Mouse (Mus musculus): ENCODE measurements at regions not wholly inside any gene's neighbourhood (a gene's known extent, or its start where the extent isn't known, plus 50 kb on each side); places are given as distances from the start of the nearest gene placed in this dataset.
A peak's percentile ranks its signal among the peaks of the same experiment; 100 is the strongest.

GRCm38 (mm10) chr12:77064048-77064447 lies 102.0 kb upstream of the Max start:
- 65% methylated on average over 4 of the region's 4 CpGs for WGBS
- H3K4me1 ChIP-seq: no peaks in the 10 kb centered on the region

DNA sequence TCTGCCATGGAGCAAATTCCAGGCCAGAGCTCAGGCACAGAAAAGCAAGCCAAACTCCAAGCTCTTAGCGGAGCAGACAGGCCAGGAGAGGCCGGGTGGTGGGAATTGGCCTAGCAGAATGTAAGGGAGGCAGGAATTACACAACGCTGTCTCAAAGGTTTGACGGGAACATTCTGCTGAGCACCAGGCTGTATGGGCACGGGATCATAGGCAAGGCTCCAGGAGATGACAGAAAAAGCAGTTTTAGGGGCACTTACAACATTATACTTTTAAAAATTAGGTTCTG lies 99.5 kb upstream of the Max start:
- no peaks in the 10 kb centered on the region for H3K4me1 ChIP-seq
- no peaks in the 10 kb centered on the region for H3K9me3 ChIP-seq (replicated peaks)
- no peak overlapping the region for H3K27ac ChIP-seq (replicated peaks)
- H3K9ac ChIP-seq (replicated peaks): no peak overlapping the region
- H3K4me3 ChIP-seq (replicated peaks): no peak overlapping the region
- no peak for ATAC-seq (ENCODE audit: low FRiP score)
- no peaks in the 10 kb centered on the region for H3K36me3 ChIP-seq
- WGBS: 92% methylated on average over 5 of the region's 5 CpGs
- H3K27me3 ChIP-seq (replicated peaks): no peaks in the 10 kb centered on the region
- H3K4me2 ChIP-seq: no peak overlapping the region

More at GRCm38 (mm10) chr12:77064048-77064447, 102.0 kb upstream of the Max start:
- no peak overlapping the region for H3K4me2 ChIP-seq
- H3K27me3 ChIP-seq (replicated peaks): no peaks in the 10 kb centered on the region
- ATAC-seq (ENCODE audit: low FRiP score): no peak
- no peaks in the 10 kb centered on the region for H3K36me3 ChIP-seq
- no peaks in the 10 kb centered on the region for H3K9me3 ChIP-seq (replicated peaks)
- no peak overlapping the region for H3K27ac ChIP-seq (replicated peaks)
- H3K9ac ChIP-seq (replicated peaks): no peak overlapping the region
- no peak overlapping the region for H3K4me3 ChIP-seq (replicated peaks)

GRCm38 (mm10) chr12:77060766-77061561 lies 99.0 kb upstream of the Max start:
- Histone ChIP-seq H3K27ac (replicated peaks) (no peak overlapping the region), H3K9me3 (replicated peaks) (no peaks in the 10 kb centered on the region), H3K27me3 (replicated peaks) (no peaks in the 10 kb centered on the region), H3K4me3 (replicated peaks) (no peak overlapping the region), H3K36me3 (no peaks in the 10 kb centered on the region), H3K4me2 (no peak overlapping the region), H3K4me1 (no peaks in the 10 kb centered on the region), H3K9ac (replicated peaks) (no peak overlapping the region)
- no peak for ATAC-seq (ENCODE audit: low FRiP score)
- 83% methylated on average over 9 of the region's 9 CpGs for WGBS

DNA sequence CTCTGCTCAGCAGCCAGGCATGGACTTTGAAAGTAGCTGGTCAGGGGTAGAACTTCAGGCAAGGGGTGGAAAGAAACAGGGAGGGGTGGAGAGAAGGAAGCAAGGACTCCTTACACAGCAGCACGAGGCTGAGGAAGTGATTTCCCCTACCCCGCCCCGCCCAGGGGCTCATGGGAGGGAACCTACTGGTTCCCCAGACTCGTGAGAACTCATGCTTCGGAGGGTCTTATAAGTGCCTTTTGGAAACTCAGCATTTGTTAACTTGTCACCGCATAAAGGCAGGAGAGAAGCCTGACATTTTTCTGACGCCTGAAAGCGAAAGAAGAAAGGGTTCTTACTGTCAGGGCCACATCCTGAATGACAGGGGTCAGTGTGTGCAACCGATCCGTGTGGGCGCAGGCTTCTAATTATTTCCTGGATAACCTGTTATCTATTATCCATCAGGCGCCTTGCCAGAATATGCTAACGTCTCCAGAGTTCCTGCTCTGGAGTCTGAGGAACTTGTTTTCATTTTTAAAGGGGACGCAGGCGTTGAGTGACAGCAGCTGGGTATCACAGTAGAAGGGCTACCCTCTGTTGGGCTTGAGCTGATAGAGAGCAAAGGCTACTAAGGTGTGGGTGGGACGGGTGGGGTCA lies 98.2 kb upstream of the Max start:
- 57% methylated on average over 16 of the region's 16 CpGs for WGBS
- Histone ChIP-seq H3K9ac (replicated peaks) (no peak overlapping the region), H3K27me3 (replicated peaks) (no peaks in the 10 kb centered on the region), H3K4me2 (peak overlapping the region; percentile 2; the same call in 1 of the 2 replicates), H3K4me1 (no peaks in the 10 kb centered on the region), H3K9me3 (replicated peaks) (no peaks in the 10 kb centered on the region), H3K36me3 (no peaks in the 10 kb centered on the region), H3K27ac (replicated peaks) (no peak overlapping the region), H3K4me3 (replicated peaks) (no peak overlapping the region)
- ATAC-seq (ENCODE audit: low FRiP score): no peak

DNA sequence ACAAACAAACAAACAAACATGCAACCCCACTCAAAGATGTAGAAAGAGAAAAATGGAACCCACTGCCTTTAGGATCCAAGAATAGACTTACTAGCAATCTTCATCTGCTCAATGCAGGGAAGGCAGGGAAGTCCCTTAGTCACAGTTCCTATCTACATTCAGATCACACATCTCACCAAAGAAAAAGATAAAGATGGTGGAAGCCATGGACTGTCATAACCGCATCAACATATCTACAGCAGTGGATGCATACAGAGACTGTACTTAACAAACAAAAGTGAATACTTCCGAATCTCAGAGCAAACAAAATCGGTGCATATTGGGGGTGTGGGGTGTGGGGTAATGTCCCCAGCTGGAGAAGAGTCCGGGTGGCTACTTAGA lies 97.7 kb upstream of the Max start:
- ATAC-seq (ENCODE audit: low FRiP score): no peak
- WGBS: 93% methylated on average over 4 of the region's 4 CpGs
- H3K4me1 ChIP-seq: no peaks in the 10 kb centered on the region
- no peak overlapping the region for H3K9ac ChIP-seq (replicated peaks)
- H3K36me3 ChIP-seq: no peaks in the 10 kb centered on the region
- no peak overlapping the region for H3K4me2 ChIP-seq
- H3K9me3 ChIP-seq (replicated peaks): no peaks in the 10 kb centered on the region
- no peaks in the 10 kb centered on the region for H3K27me3 ChIP-seq (replicated peaks)
- no peak overlapping the region for H3K4me3 ChIP-seq (replicated peaks)
- H3K27ac ChIP-seq (replicated peaks): no peak overlapping the region

DNA sequence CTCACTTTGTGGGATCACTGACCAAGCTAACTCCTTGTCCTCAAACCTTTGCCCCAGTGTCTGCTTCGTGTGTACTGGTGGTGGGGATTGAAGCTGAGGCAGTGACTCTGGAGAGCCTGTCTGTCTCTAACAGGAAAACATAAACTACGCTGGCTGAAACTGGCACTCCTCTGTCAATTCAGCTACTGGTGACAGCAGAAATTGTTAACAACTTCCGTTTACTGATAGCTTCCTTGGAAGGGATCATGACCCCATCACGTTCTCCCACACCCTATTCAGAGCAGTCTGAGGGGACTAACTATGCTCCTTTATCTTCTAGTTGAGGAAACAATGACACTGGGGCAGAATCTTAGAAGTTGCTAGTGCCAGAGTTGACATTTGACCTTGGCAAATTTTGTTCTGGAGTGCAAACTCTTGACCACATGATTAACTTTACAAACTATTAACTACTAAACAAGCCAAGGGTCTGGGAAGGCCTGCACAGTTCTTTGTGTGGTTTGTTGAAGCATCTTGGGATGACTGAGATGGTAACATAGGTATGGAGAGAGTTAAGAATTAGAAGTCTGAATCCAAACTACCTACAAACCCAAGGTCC lies 96.7 kb upstream of the Max start:
- no peak for ATAC-seq (ENCODE audit: low FRiP score)
- H3K4me3 ChIP-seq (replicated peaks): no peak overlapping the region
- H3K4me1 ChIP-seq: no peaks in the 10 kb centered on the region
- H3K27ac ChIP-seq (replicated peaks): no peak overlapping the region
- no peaks in the 10 kb centered on the region for H3K36me3 ChIP-seq
- 55% methylated on average over 4 of the region's 4 CpGs for WGBS
- no peak overlapping the region for H3K4me2 ChIP-seq
- no peaks in the 10 kb centered on the region for H3K9me3 ChIP-seq (replicated peaks)
- no peak overlapping the region for H3K9ac ChIP-seq (replicated peaks)
- H3K27me3 ChIP-seq (replicated peaks): no peaks in the 10 kb centered on the region

- no peaks in the 10 kb centered on the region for H3K36me3 ChIP-seq
- WGBS: 76% methylated on average over 5 of the region's 5 CpGs
- no peak for ATAC-seq (ENCODE audit: low FRiP score)
Observed at GRCm38 (mm10) chr12:77056748-77057370, 94.9 kb upstream of the Max start.

DNA sequence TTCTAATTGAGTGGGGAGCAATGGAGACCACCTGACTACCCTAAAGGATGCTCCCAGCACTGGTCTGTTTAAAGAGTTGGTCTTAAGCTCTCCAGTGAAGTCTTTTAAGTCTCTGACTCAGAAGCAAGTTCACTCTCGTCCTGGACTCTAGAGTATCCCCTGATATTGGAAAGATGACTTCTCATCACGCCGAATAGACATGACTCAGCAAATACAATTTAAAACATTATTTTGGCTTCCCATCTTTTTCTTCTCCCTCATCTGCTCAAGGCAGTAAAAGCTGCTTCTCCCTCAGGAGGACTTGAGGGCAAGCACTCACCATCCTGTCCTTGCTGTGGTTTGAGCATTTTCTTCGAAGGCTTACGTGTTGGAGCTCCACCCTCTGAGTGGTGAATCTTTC lies 92.7 kb upstream of the Max start:
- 90% methylated on average over 5 of the region's 5 CpGs for WGBS
- Histone ChIP-seq H3K9me3 (replicated peaks) (no peaks in the 10 kb centered on the region), H3K4me2 (no peak overlapping the region), H3K27me3 (replicated peaks) (no peaks in the 10 kb centered on the region), H3K4me3 (replicated peaks) (no peak overlapping the region), H3K9ac (replicated peaks) (no peak overlapping the region), H3K4me1 (no peaks in the 10 kb centered on the region), H3K27ac (replicated peaks) (no peak overlapping the region), H3K36me3 (no peaks in the 10 kb centered on the region)
- ATAC-seq (ENCODE audit: low FRiP score): no peak

More at GRCm38 (mm10) chr12:77056748-77057370, 94.9 kb upstream of the Max start:
- Histone ChIP-seq H3K27ac (replicated peaks) (no peak overlapping the region), H3K4me1 (no peaks in the 10 kb centered on the region), H3K27me3 (replicated peaks) (no peaks in the 10 kb centered on the region), H3K9ac (replicated peaks) (no peak overlapping the region), H3K4me3 (replicated peaks) (no peak overlapping the region), H3K4me2 (no peak overlapping the region), H3K9me3 (replicated peaks) (no peaks in the 10 kb centered on the region)

DNA sequence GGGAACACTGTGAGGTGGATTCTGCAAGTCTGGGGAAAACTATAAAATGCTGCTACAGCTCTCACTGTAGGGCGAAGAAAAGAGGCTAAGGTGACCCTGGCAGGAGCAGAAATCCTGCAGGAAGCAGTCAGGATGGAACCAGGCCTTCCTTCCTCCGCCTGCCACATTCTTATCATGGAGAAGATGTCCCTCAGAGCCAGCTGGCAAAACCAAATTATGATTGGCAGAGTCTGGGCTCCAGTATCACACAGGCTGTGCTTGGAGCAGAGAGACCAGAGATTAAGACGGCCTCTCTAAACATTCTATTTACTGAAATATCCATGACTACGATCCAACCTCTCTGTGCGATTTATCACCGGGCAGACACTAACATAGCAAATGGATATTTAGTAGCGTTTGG lies 92.2 kb upstream of the Max start:
- no peak overlapping the region for H3K4me2 ChIP-seq
- 91% methylated on average over 7 of the region's 7 CpGs for WGBS
- no peak overlapping the region for H3K4me3 ChIP-seq (replicated peaks)
- H3K36me3 ChIP-seq: no peaks in the 10 kb centered on the region
- ATAC-seq (ENCODE audit: low FRiP score): no peak
- H3K9ac ChIP-seq (replicated peaks): no peak overlapping the region
- H3K9me3 ChIP-seq (replicated peaks): no peaks in the 10 kb centered on the region
- H3K4me1 ChIP-seq: no peaks in the 10 kb centered on the region
- no peaks in the 10 kb centered on the region for H3K27me3 ChIP-seq (replicated peaks)
- no peak overlapping the region for H3K27ac ChIP-seq (replicated peaks)

- Histone ChIP-seq H3K9ac (replicated peaks) (no peak overlapping the region), H3K4me3 (replicated peaks) (no peak overlapping the region), H3K4me1 (no peaks in the 10 kb centered on the region), H3K27ac (replicated peaks) (no peak overlapping the region), H3K36me3 (no peaks in the 10 kb centered on the region), H3K27me3 (replicated peaks) (no peaks in the 10 kb centered on the region), H3K4me2 (no peak overlapping the region), H3K9me3 (replicated peaks) (no peaks in the 10 kb centered on the region)
- 78% methylated on average over 6 of the region's 6 CpGs for WGBS
- no peak for ATAC-seq (ENCODE audit: low FRiP score)
Observed at GRCm38 (mm10) chr12:77052853-77053252, 90.9 kb upstream of the Max start.

DNA sequence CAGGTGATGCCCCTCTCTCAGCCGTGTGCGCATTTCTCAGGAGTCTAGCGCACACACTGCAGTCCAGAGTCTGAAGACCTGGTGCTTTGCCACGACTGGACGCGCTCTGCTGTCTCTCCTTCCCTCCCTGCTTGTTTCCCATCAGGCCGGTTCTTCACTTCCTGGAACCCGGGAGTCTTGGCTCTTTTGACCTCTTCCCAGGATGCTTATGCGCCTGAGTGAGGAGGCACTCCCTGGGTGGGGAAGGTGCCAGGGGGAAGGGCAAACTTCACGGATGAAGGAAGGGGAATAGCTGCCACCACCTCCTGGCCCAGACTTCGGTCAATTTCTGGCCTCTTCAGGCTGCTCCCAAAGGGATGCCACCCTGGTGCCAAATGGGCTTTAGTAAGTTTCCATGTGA lies 86.4 kb upstream of the Max start:
- 60% methylated on average over 11 of the region's 11 CpGs for WGBS

DNA sequence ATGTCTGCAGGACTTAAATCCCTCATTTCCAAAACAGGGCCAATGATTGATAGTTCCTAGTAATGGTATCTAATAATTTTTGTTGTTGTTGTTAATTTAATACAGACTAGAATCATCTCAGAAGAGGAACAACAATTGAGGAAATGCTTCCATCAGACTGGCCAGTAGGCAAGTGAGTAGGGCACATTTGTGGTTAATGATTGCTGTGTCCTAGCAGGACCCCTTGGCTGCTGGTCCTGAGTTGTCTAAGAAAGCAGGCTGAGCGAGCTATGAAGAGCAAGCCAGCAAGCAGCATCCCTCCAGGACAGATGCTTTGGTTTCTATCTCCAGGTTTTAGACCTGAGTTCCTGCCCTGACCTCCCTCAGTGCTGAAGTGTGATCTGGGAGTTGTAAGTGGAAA lies 85.3 kb upstream of the Max start:
- Histone ChIP-seq H3K27ac (replicated peaks) (no peak overlapping the region), H3K9ac (replicated peaks) (no peak overlapping the region), H3K4me3 (replicated peaks) (no peak overlapping the region), H3K4me1 (peaks cover 7% of the 10 kb centered on the region; the same call in 1 of the 2 replicates), H3K9me3 (replicated peaks) (no peaks in the 10 kb centered on the region), H3K27me3 (replicated peaks) (no peaks in the 10 kb centered on the region), H3K4me2 (no peak overlapping the region), H3K36me3 (no peaks in the 10 kb centered on the region)
- WGBS: 85% methylated on average over 1 of the region's 1 CpGs
- no peak for ATAC-seq (ENCODE audit: low FRiP score)

More for the DNA sequence above, 86.4 kb upstream of the Max start:
- Histone ChIP-seq H3K4me1 (0 out of 2 replicates have a peak, but pooled peaks cover 4% of the 10 kb centered on the region), H3K27me3 (replicated peaks) (no peaks in the 10 kb centered on the region), H3K27ac (replicated peaks) (no peak overlapping the region), H3K4me2 (no peak overlapping the region), H3K9ac (replicated peaks) (no peak overlapping the region), H3K36me3 (no peaks in the 10 kb centered on the region), H3K4me3 (replicated peaks) (no peak overlapping the region), H3K9me3 (replicated peaks) (no peaks in the 10 kb centered on the region)
- no peak for ATAC-seq (ENCODE audit: low FRiP score)

Measured in neural tube, embryonic 15.5 days (tissue).